ENCODE assay signal across 8 mouse cellular contexts in genomic region chr7:143740653-143741052, GRCm38 (mm10). TPM values are rescaled to one million over a fixed set of nuclear protein-coding genes. Genes with fewer than 3 reads are reported as not detected.
DNase-seq lines count a peak whose midpoint lies in the region; ATAC-seq and TF ChIP-seq lines count a peak whose summit lies in the region.

No protein-coding gene starts in this region.

- H3K9me3 ChIP-seq in embryonic facial prominence, embryonic 15.5 days (replicated peaks): no peaks in the 10 kb centered on the region
- H3K9me3 ChIP-seq in limb, embryonic 10.5 days (replicated peaks): no peaks in the 10 kb centered on the region
- H3K9me3 ChIP-seq in neural tube, embryonic 15.5 days (replicated peaks): no peaks in the 10 kb centered on the region

- peak overlapping the region; percentile 91 for H3K4me3 ChIP-seq in layer of hippocampus, adult 2 months
- peak overlapping the region; percentile 90 for H3K4me3 ChIP-seq in embryonic facial prominence, embryonic 15.5 days (replicated peaks)
- peak overlapping the region; percentile 75 for H3K4me3 ChIP-seq in limb, embryonic 10.5 days
- peak overlapping the region; percentile 65 for H3K4me3 ChIP-seq in neural tube, embryonic 15.5 days (replicated peaks)

- TF ChIP-seq CTCF in layer of hippocampus, adult 2 months (conservative IDR thresholded peaks at IDR 0.05): no peak

- peaks cover 47% of the 10 kb centered on the region for H3K4me1 ChIP-seq in embryonic facial prominence, embryonic 15.5 days
- peaks cover 34% of the 10 kb centered on the region for H3K4me1 ChIP-seq in limb, embryonic 10.5 days
- peaks cover 40% of the 10 kb centered on the region for H3K4me1 ChIP-seq in neural tube, embryonic 15.5 days

- 12% methylated on average over 2 of the region's 2 CpGs for WGBS in embryonic facial prominence, embryonic 15.5 days
- WGBS in limb, embryonic 10.5 days: 13% methylated on average over 2 of the region's 2 CpGs
- 24% methylated on average over 2 of the region's 2 CpGs for WGBS in neural tube, embryonic 15.5 days

- peak overlapping the region; percentile 93 for H3K9ac ChIP-seq in embryonic facial prominence, embryonic 15.5 days
- H3K9ac ChIP-seq in neural tube, embryonic 15.5 days (replicated peaks): peak overlapping the region; percentile 83

- H3K36me3 ChIP-seq in embryonic facial prominence, embryonic 15.5 days: no peaks in the 10 kb centered on the region
- H3K36me3 ChIP-seq in limb, embryonic 10.5 days: no peaks in the 10 kb centered on the region
- H3K36me3 ChIP-seq in neural tube, embryonic 15.5 days: no peaks in the 10 kb centered on the region

- H3K4me2 ChIP-seq in embryonic facial prominence, embryonic 15.5 days (replicated peaks): peak overlapping the region; percentile 94
- peak overlapping the region; percentile 85 for H3K4me2 ChIP-seq in neural tube, embryonic 15.5 days

- no peak for DNase-seq in layer of hippocampus, adult 2 months (ENCODE audit: low spot score in 2 of 2)
- no peak for DNase-seq in layer of hippocampus, postnatal 25 days (ENCODE audit: extremely low spot score in 1 of 2, low spot score in 1 of 2)
- DNase-seq in limb, embryonic 10.5 days (ENCODE audit: low spot score): no peak
- DNase-seq in thymus, postnatal 14 days: no peak
- no peak for DNase-seq in urinary bladder, adult 18-20 months (ENCODE audit: low spot score in 2 of 2)

- no peaks in the 10 kb centered on the region for H3K27me3 ChIP-seq in embryonic facial prominence, embryonic 15.5 days
- H3K27me3 ChIP-seq in limb, embryonic 10.5 days (ENCODE audit: low read depth, poor library complexity, severe bottlenecking): peaks cover 24% of the 10 kb centered on the region
- 0 out of 2 replicates have a peak, but pooled peaks cover 4% of the 10 kb centered on the region for H3K27me3 ChIP-seq in neural tube, embryonic 15.5 days (replicated peaks)

- no peak for ATAC-seq in embryonic facial prominence, embryonic 15.5 days (ENCODE audit: insufficient number of reproducible peaks, low FRiP score, low TSS enrichment, low read depth)
- ATAC-seq in neural tube, embryonic 15.5 days (ENCODE audit: low FRiP score): peak; percentile 7
- ATAC-seq in megakaryocyte-erythroid progenitor cell, adult 5-6 weeks (replicated peaks; ENCODE audit: low FRiP score, low TSS enrichment, poor library complexity, severe bottlenecking): no peak

- H3K27ac ChIP-seq in layer of hippocampus, adult 2 months: peak overlapping the region; percentile 90
- H3K27ac ChIP-seq in embryonic facial prominence, embryonic 15.5 days (replicated peaks): peak overlapping the region; percentile 92
- H3K27ac ChIP-seq in limb, embryonic 10.5 days: peak overlapping the region; percentile 88
- H3K27ac ChIP-seq in neural tube, embryonic 15.5 days (replicated peaks): peak overlapping the region; percentile 63

RNA-seq across cellular contexts. Expression of gene Osbpl5, which starts 16.1 kb away (rescaled TPM):
- total RNA-seq in layer of hippocampus, adult 2 months (2021): 10 to 100 TPM; 18.0 to 24.4 TPM
- 10 to 100 TPM; 21.6 to 33.6 TPM for total RNA-seq in layer of hippocampus, postnatal 25 days (2021)
- 61.5 and 65.2 TPM in 2 replicates for polyA plus RNA-seq in embryonic facial prominence, embryonic 15.5 days (2015; fragmentation: Nextera tagmentation; extraction: Ambion mirVana)
- polyA plus RNA-seq in limb, embryonic 10.5 days (2016; fragmentation: Nextera tagmentation; extraction: Ambion mirVana): 12.3 and 19.9 TPM in 2 replicates
- 37.2 and 37.5 TPM in 2 replicates for polyA plus RNA-seq in neural tube, embryonic 15.5 days (2015; fragmentation: Nextera tagmentation; extraction: Ambion mirVana)
- total RNA-seq in megakaryocyte-erythroid progenitor cell, adult 5-6 weeks (2014; fragmentation: Nextera tagmentation): 4.3 and 9.3 TPM in 2 replicates
- total RNA-seq in megakaryocyte-erythroid progenitor cell, adult 5-6 weeks (2017): 2.6 and 3.8 TPM in 2 replicates

RNA-seq across cellular contexts. Expression of gene Mrgprg, which starts 26.1 kb away (rescaled TPM):
- not detected for total RNA-seq in layer of hippocampus, adult 2 months (2021)
- not detected for total RNA-seq in layer of hippocampus, postnatal 25 days (2021)
- not detected in 2 replicates for polyA plus RNA-seq in embryonic facial prominence, embryonic 15.5 days (2015; fragmentation: Nextera tagmentation; extraction: Ambion mirVana)
- polyA plus RNA-seq in limb, embryonic 10.5 days (2016; fragmentation: Nextera tagmentation; extraction: Ambion mirVana): not detected in 2 replicates
- polyA plus RNA-seq in neural tube, embryonic 15.5 days (2015; fragmentation: Nextera tagmentation; extraction: Ambion mirVana): not detected in 2 replicates
- total RNA-seq in megakaryocyte-erythroid progenitor cell, adult 5-6 weeks (2014; fragmentation: Nextera tagmentation): not detected in 2 replicates
- total RNA-seq in megakaryocyte-erythroid progenitor cell, adult 5-6 weeks (2017): not detected in 2 replicates

RNA-seq across cellular contexts. Expression of gene Mrgpre, which starts 43.6 kb away (rescaled TPM):
- total RNA-seq in layer of hippocampus, adult 2 months (2021): 1 to 10 TPM; 5.9 to 6.5 TPM
- total RNA-seq in layer of hippocampus, postnatal 25 days (2021): 1 to 10 TPM; 5.0 to 6.6 TPM
- polyA plus RNA-seq in embryonic facial prominence, embryonic 15.5 days (2015; fragmentation: Nextera tagmentation; extraction: Ambion mirVana): 1.9 and 2.5 TPM in 2 replicates
- 1.1 and 1.9 TPM in 2 replicates for polyA plus RNA-seq in limb, embryonic 10.5 days (2016; fragmentation: Nextera tagmentation; extraction: Ambion mirVana)
- 7.9 and 9.6 TPM in 2 replicates for polyA plus RNA-seq in neural tube, embryonic 15.5 days (2015; fragmentation: Nextera tagmentation; extraction: Ambion mirVana)
- 0.37 TPM in 1 of 2 replicates, not detected in the other for total RNA-seq in megakaryocyte-erythroid progenitor cell, adult 5-6 weeks (2014; fragmentation: Nextera tagmentation)
- 0.19 and 0.27 TPM in 2 replicates for total RNA-seq in megakaryocyte-erythroid progenitor cell, adult 5-6 weeks (2017)

RNA-seq across cellular contexts. Expression of gene Tnfrsf23, which starts 55.0 kb away (rescaled TPM):
- total RNA-seq in layer of hippocampus, adult 2 months (2021): 1 to 10 TPM; 1.3 to 1.6 TPM
- total RNA-seq in layer of hippocampus, postnatal 25 days (2021): 1 to 10 TPM; 1.1 TPM
- polyA plus RNA-seq in embryonic facial prominence, embryonic 15.5 days (2015; fragmentation: Nextera tagmentation; extraction: Ambion mirVana): 4.0 and 4.9 TPM in 2 replicates
- 0.25 TPM in 1 of 2 replicates, not detected in the other for polyA plus RNA-seq in limb, embryonic 10.5 days (2016; fragmentation: Nextera tagmentation; extraction: Ambion mirVana)
- 0.93 and 1.4 TPM in 2 replicates for polyA plus RNA-seq in neural tube, embryonic 15.5 days (2015; fragmentation: Nextera tagmentation; extraction: Ambion mirVana)
- not detected in 2 replicates for total RNA-seq in megakaryocyte-erythroid progenitor cell, adult 5-6 weeks (2014; fragmentation: Nextera tagmentation)
- 0.80 TPM in 1 of 2 replicates, not detected in the other for total RNA-seq in megakaryocyte-erythroid progenitor cell, adult 5-6 weeks (2017)

Comparison
In these comparisons a context has a peak if more than half of its experiments do, and no peak if none do; other contexts are left out.
1. RNA of gene Mrgpre, which starts 43.6 kb away (total RNA-seq): 5.0 to 6.6 TPM in layer of hippocampus, postnatal 25 days and 5.9 to 6.5 TPM in layer of hippocampus, adult 2 months; 0.19 to 0.37 TPM in megakaryocyte-erythroid progenitor cell, adult 5-6 weeks; every median in the first group is over 4 times any median in the second.
2. Peak in every context shown above with its lines, with median percentiles within 50 percentile points of each other: H3K27ac ChIP-seq and H3K4me3 ChIP-seq.